Mouse (Mus musculus) C2C12 (cell line): ENCODE results near the gene Zfp827. TPM values are rescaled to one million over a fixed set of nuclear protein-coding genes. Genes with fewer than 3 reads are reported as not detected.

Experiments used
- H3K27me3 ChIP-seq: one replicate; pipeline ENCODE4 v1.6.1; 2011; ENCODE audit not compliant: control insufficient read depth, insufficient read depth, insufficient read length
- H3K36me3 ChIP-seq: one replicate; pipeline ENCODE4 v1.6.1; 2011; ENCODE audit not compliant: control insufficient read depth, insufficient read depth
- H3K4me3 ChIP-seq: one replicate; pipeline ENCODE4 v1.5.1; 2011; ENCODE audit warnings: mild to moderate bottlenecking, control low read depth; ENCODE audit not compliant: poor library complexity, insufficient read depth, severe bottlenecking
- H3K79me2 ChIP-seq: one replicate; pipeline ENCODE4 v1.6.1; 2011; ENCODE audit not compliant: control insufficient read depth, insufficient read depth
- H3K79me3 ChIP-seq: one replicate; pipeline ENCODE4 v1.6.1; 2011; ENCODE audit warnings: low read depth, control low read depth
- H3ac ChIP-seq: one replicate; pipeline ENCODE3; 2011; ENCODE audit warnings: low read depth; ENCODE audit not compliant: control insufficient read depth, insufficient read length
- CEBPB ChIP-seq: IDR thresholded peaks from one replicate; pipeline ENCODE4 v1.6.1; 2011; ENCODE audit warnings: low read depth, mild to moderate bottlenecking, control low read depth, moderate library complexity
- CTCF ChIP-seq: IDR thresholded peaks from one replicate; pipeline ENCODE4 v1.5.1; 2011; ENCODE audit not compliant: control insufficient read depth, insufficient read depth, insufficient read length
- FOSL1 ChIP-seq: IDR thresholded peaks from one replicate; pipeline ENCODE4 v1.8.0; 2011; ENCODE audit warnings: mild to moderate bottlenecking, low read length; ENCODE audit not compliant: poor library complexity, insufficient read depth, severe bottlenecking
- MAX ChIP-seq: IDR thresholded peaks from one replicate; pipeline ENCODE4 v1.6.1; 2011; ENCODE audit warnings: mild to moderate bottlenecking, control low read depth
- MYOD1 ChIP-seq: IDR thresholded peaks from one replicate; pipeline ENCODE4 v1.6.1; 2011; ENCODE audit warnings: low read depth; ENCODE audit not compliant: control insufficient read depth, insufficient read length
- MYOG ChIP-seq: IDR thresholded peaks from one replicate; pipeline ENCODE4 v1.6.1; 2011; ENCODE audit not compliant: control insufficient read depth, insufficient read length; ENCODE audit errors: extremely low read depth
- USF1 ChIP-seq: IDR thresholded peaks from one replicate; pipeline ENCODE4 v1.6.1; 2011; ENCODE audit warnings: low read depth, mild to moderate bottlenecking, control low read depth, moderate library complexity
- polyA plus RNA-seq: library from polyadenylated mRNA; unstranded; fragments of >200 nt; fragmentation: generic; extraction: Trizol; gene quantifications from one replicate; pipeline ENCODE4 v1.2.1, GENCODE M21; 2012; ENCODE audit warnings: missing spikeins

Gene Zfp827
- polyA plus RNA-seq, 1 experiment = 7.6 TPM

DNA sequence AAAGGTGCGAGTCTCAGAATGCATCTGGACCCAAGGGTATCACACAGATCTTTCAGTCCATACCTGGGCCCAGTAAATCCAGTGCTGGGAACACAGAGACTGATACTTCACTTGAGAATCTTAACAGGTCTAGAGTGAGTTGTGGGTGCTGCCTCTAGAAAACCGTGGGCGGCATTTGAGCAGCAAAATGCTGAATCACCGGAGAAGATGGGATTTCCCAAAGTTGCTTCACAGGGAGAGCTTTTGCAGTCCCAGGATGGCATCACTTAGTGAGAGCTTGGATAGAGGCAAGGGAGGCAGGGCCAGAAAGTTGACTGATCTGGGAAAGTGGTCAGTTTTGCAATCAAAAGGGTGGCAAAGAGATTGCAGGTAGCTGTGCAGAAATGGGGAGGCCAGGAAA, 111.4 kb downstream of the Zfp827 start:
- Histone ChIP-seq H3K36me3 (peaks cover 28% of the 10 kb centered on the region), H3K27me3 (no peaks in the 10 kb centered on the region), H3K79me2 (no peaks in the 10 kb centered on the region), H3ac (no peak overlapping the region), H3K79me3 (no peaks in the 10 kb centered on the region), H3K4me3 (no peak overlapping the region)
- TF ChIP-seq CEBPB (peak; percentile 19), MYOD1 (no peak)

GRCm38 (mm10) chr8:79140981-79141380, 112.7 kb downstream of the Zfp827 start:
- TF ChIP-seq MYOD1 = no peak
- no peak for TF ChIP-seq CTCF
- TF ChIP-seq FOSL1 = no peak
- TF ChIP-seq USF1 = no peak
- TF ChIP-seq MAX = no peak
- no peak for TF ChIP-seq CEBPB
- TF ChIP-seq MYOG = no peak
- H3K36me3 ChIP-seq = peaks cover 28% of the 10 kb centered on the region
- H3K4me3 ChIP-seq = no peak overlapping the region
- no peaks in the 10 kb centered on the region for H3K79me3 ChIP-seq
- no peak overlapping the region for H3ac ChIP-seq
- H3K79me2 ChIP-seq = no peaks in the 10 kb centered on the region
- H3K27me3 ChIP-seq = no peaks in the 10 kb centered on the region

- peaks cover 24% of the 10 kb centered on the region for H3K36me3 ChIP-seq
Measured at GRCm38 (mm10) chr8:79141592-79141991, 113.4 kb downstream of the Zfp827 start.

GRCm38 (mm10) chr8:79143729-79144128, 115.5 kb downstream of the Zfp827 start:
- H3K36me3 ChIP-seq = peaks cover 6% of the 10 kb centered on the region
- no peaks in the 10 kb centered on the region for H3K79me2 ChIP-seq
- no peaks in the 10 kb centered on the region for H3K79me3 ChIP-seq
- H3K27me3 ChIP-seq = no peaks in the 10 kb centered on the region
- TF ChIP-seq USF1 (no peak), MYOD1 (no peak), MAX (no peak), CEBPB (no peak), CTCF (no peak), MYOG (no peak), FOSL1 (no peak)
- no peak overlapping the region for H3K4me3 ChIP-seq
- H3ac ChIP-seq = no peak overlapping the region

More at GRCm38 (mm10) chr8:79141592-79141991, 113.4 kb downstream of the Zfp827 start:
- no peak overlapping the region for H3ac ChIP-seq
- TF ChIP-seq CEBPB (no peak), MYOG (no peak), MYOD1 (no peak), USF1 (no peak), MAX (no peak), FOSL1 (no peak), CTCF (no peak)
- H3K79me2 ChIP-seq = no peaks in the 10 kb centered on the region
- no peak overlapping the region for H3K4me3 ChIP-seq
- no peaks in the 10 kb centered on the region for H3K79me3 ChIP-seq
- H3K27me3 ChIP-seq = no peaks in the 10 kb centered on the region

DNA sequence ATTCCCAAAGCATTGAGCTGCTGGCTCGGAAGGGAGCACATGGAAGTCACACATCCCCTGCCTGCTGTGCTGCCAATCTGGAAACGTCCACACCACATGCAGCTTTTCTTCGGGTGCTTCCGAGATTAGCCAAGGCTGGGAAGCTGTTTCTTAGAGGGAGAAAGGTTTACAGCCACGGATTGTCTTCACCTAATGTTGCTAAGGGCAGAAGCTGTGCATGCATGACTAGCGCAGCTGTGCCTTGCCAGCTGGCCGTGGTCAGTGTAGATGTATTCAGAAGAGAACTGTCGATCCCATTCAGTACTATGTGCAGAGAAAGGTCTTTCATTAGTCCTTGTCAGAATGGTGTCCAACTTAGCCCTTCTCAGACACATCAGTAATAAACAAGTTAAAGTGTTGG, 117.0 kb downstream of the Zfp827 start:
- H3ac ChIP-seq = no peak overlapping the region
- no peak for TF ChIP-seq FOSL1
- no peak for TF ChIP-seq MYOG
- no peak for TF ChIP-seq USF1
- TF ChIP-seq MAX = no peak
- no peak for TF ChIP-seq MYOD1
- no peak for TF ChIP-seq CEBPB
- TF ChIP-seq CTCF = no peak
- no peaks in the 10 kb centered on the region for H3K36me3 ChIP-seq
- no peaks in the 10 kb centered on the region for H3K79me2 ChIP-seq
- no peak overlapping the region for H3K4me3 ChIP-seq
- H3K79me3 ChIP-seq = no peaks in the 10 kb centered on the region
- no peaks in the 10 kb centered on the region for H3K27me3 ChIP-seq

- H3K79me2 ChIP-seq = no peaks in the 10 kb centered on the region
Measured at GRCm38 (mm10) chr8:79145626-79146025, 117.4 kb downstream of the Zfp827 start.

More at GRCm38 (mm10) chr8:79145626-79146025, 117.4 kb downstream of the Zfp827 start:
- Histone ChIP-seq H3K79me3 (no peaks in the 10 kb centered on the region), H3ac (no peak overlapping the region), H3K27me3 (no peaks in the 10 kb centered on the region), H3K36me3 (no peaks in the 10 kb centered on the region), H3K4me3 (no peak overlapping the region)
- TF ChIP-seq MAX (no peak), CTCF (no peak), FOSL1 (no peak), MYOG (no peak), CEBPB (no peak), MYOD1 (no peak), USF1 (no peak)
